Mouse (Mus musculus): ENCODE data around the gene Efhd1. TPM values are rescaled to one million over a fixed set of nuclear protein-coding genes. Genes with fewer than 3 reads are reported as not detected.

Gene Efhd1
- total RNA-seq (2014; rRNA removed) (0.54 TPM in 1 of 2 replicates, not detected in the other), polyA plus RNA-seq (2012; rRNA removed) (0.22 and 0.24 TPM in 2 replicates)

DNA sequence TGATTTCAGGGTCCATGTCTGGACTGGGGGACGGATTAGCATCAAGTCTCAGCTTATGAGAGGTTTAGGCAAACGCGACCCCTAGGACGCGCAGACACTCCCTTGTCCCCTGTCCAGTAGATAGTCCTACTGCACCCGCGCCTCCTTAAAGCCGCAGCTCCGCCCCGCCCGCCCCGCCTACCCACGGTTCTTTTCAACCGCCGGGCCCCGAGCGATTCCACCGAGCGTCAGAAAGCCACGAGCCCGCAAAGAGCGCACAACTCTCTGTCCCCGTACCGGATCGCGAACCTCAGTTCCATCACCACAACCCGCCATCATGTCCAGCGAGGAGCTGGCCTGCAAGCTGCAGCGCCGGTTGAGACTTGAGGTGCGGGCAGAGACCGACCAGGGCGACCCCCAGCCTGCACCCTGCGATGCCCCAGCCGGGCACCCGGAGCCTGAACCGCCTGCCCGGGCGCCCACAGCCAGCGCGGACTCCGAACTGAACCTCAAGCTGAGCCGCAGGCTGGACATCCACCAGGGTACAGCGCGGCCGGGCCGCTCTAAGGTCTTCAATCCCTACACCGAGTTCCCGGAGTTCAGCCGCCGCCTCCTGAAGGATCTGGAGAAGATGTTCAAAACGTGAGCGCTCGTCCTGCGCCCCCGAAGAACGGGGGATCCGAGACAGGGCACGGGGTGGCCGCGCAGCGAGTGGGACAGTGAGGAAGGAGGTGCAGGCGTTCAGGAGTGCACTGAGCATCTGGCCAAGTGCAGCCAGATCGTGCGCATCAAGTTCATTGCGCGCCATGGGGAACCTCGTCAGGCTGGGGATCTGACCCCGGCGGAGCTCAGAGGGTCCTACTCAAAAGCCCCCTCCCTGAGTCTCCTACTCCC is at the start of gene Efhd1:
Gene Efhd1, plus strand, starts transcription at position 230 of the 873 bp plus-strand sequence.
- no peak for DNase-seq (ENCODE audit: extremely low read depth, low read depth, low spot score)
- Histone ChIP-seq H3K36me3 (ENCODE audit: control insufficient read depth, insufficient read depth, low read length) (no peaks in the 10 kb centered on the region), H3K4me3 (ENCODE audit: insufficient read depth, low read depth, low read length) (peak within 1 kb of the TSS; percentile 43; the same call in 1 of the 2 replicates), H3K27ac (replicated peaks; ENCODE audit: insufficient read depth, low read depth, low read length) (no peak within 1 kb of the TSS), H3K79me2 (ENCODE audit: control insufficient read depth, insufficient read depth, low read length) (no peaks in the 10 kb centered on the region), H3K27me3 (ENCODE audit: control insufficient read depth, insufficient read depth, low read length) (peaks cover 27% of the 10 kb centered on the region; the same call in 1 of the 2 replicates), H3K9ac (ENCODE audit: low read depth, low read length) (peak within 1 kb of the TSS; percentile 2; the same call in 1 of the 2 replicates), H3K4me1 (ENCODE audit: control insufficient read depth, insufficient read depth, low read length) (no peaks in the 10 kb centered on the region; the same call in 1 of the 2 replicates)
- TF ChIP-seq POLR2A (IDR thresholded peaks at IDR 0.05; ENCODE audit: extremely low read depth, insufficient read depth, low read length): no peak
- TF ChIP-seq CTCF (IDR thresholded peaks at IDR 0.05; ENCODE audit: low read depth, low read length): no peak
- whole genome bisulfite sequencing: under 1% methylated on average over 70 of the region's 70 CpGs

DNA sequence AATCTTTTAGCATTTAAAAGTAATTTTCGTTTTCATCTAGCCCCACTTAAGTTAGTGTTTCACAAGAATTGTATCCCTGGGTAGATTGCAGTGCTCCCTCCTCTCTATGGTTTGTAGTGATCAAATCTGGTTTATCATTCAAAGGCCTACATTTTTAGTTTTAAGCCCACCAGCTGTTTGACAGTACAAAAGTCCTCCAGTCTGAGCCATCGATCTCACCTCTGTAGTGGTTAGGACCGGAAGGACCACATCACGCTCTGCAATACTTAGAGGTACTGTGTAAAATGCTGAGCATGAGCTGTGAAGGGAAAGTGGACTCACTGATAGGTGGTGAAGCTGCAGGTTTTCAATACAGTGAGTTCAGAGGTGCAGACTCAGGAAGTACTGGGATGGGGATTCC is 49.4 kb upstream of the Efhd1 start:
- Histone ChIP-seq H3K9ac (ENCODE audit: low read depth, low read length) (peak overlapping the region; percentile 71), H3K79me2 (ENCODE audit: control insufficient read depth, insufficient read depth, low read length) (peaks cover 19% of the 10 kb centered on the region; the same call in 1 of the 2 replicates), H3K27me3 (ENCODE audit: control insufficient read depth, insufficient read depth, low read length) (no peaks in the 10 kb centered on the region), H3K36me3 (ENCODE audit: control insufficient read depth, insufficient read depth, low read length) (peaks cover 13% of the 10 kb centered on the region), H3K27ac (replicated peaks; ENCODE audit: insufficient read depth, low read depth, low read length) (no peak overlapping the region), H3K4me3 (ENCODE audit: insufficient read depth, low read depth, low read length) (peak overlapping the region; percentile 82), H3K4me1 (ENCODE audit: control insufficient read depth, insufficient read depth, low read length) (peaks cover 22% of the 10 kb centered on the region)
- TF ChIP-seq POLR2A (IDR thresholded peaks at IDR 0.05; ENCODE audit: extremely low read depth, insufficient read depth, low read length): no peak
- TF ChIP-seq CTCF (IDR thresholded peaks at IDR 0.05; ENCODE audit: low read depth, low read length): no peak
- DNase-seq (ENCODE audit: extremely low read depth, low read depth, low spot score): peak; percentile 33
- WGBS: 3% methylated on average over 4 of the region's 4 CpGs

DNA sequence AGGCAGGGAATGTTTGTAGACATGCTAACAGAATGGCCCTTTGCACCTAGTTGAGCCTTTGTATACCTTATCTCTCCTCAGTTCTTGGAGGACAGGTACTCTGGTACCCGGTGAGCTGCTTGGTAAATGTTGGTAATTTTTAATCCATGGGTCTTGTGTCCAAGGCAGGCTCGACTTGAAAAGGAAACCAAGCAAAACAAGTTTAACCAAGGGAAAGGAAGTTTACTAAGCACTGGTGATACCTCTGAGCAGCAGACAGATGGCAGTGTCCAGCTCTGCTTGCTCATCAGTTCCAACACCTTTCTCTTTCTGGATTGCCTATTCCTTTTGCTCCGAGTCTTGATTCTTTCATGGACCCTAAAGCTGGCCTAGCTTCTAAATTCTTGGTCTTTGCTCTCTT is 46.2 kb upstream of the Efhd1 start:
- DNase-seq (ENCODE audit: extremely low read depth, low read depth, low spot score): peak; percentile 79
- H3K79me2 ChIP-seq (ENCODE audit: control insufficient read depth, insufficient read depth, low read length): peaks cover 19% of the 10 kb centered on the region; the same call in 1 of the 2 replicates
- WGBS: 18% methylated on average over 3 of the region's 3 CpGs

GRCm38 (mm10) chr1:87225739-87226138 is 38.4 kb upstream of the Efhd1 start:
- no peak for TF ChIP-seq POLR2A (IDR thresholded peaks at IDR 0.05; ENCODE audit: extremely low read depth, insufficient read depth, low read length)
- no peak for TF ChIP-seq CTCF (IDR thresholded peaks at IDR 0.05; ENCODE audit: low read depth, low read length)
- Histone ChIP-seq H3K9ac (ENCODE audit: low read depth, low read length) (no peak overlapping the region), H3K36me3 (ENCODE audit: control insufficient read depth, insufficient read depth, low read length) (peaks cover 80% of the 10 kb centered on the region), H3K27ac (replicated peaks; ENCODE audit: insufficient read depth, low read depth, low read length) (no peak overlapping the region), H3K4me3 (ENCODE audit: insufficient read depth, low read depth, low read length) (no peak overlapping the region), H3K27me3 (ENCODE audit: control insufficient read depth, insufficient read depth, low read length) (no peaks in the 10 kb centered on the region), H3K4me1 (ENCODE audit: control insufficient read depth, insufficient read depth, low read length) (no peaks in the 10 kb centered on the region), H3K79me2 (ENCODE audit: control insufficient read depth, insufficient read depth, low read length) (no peaks in the 10 kb centered on the region)
- no peak for DNase-seq (ENCODE audit: extremely low read depth, low read depth, low spot score)
- 96% methylated on average over 8 of the region's 8 CpGs for WGBS

More for the DNA sequence above, 46.2 kb upstream of the Efhd1 start:
- Histone ChIP-seq H3K4me1 (ENCODE audit: control insufficient read depth, insufficient read depth, low read length) (peaks cover 21% of the 10 kb centered on the region), H3K9ac (ENCODE audit: low read depth, low read length) (no peak overlapping the region), H3K27me3 (ENCODE audit: control insufficient read depth, insufficient read depth, low read length) (no peaks in the 10 kb centered on the region), H3K4me3 (ENCODE audit: insufficient read depth, low read depth, low read length) (no peak overlapping the region), H3K36me3 (ENCODE audit: control insufficient read depth, insufficient read depth, low read length) (peaks cover 43% of the 10 kb centered on the region), H3K27ac (replicated peaks; ENCODE audit: insufficient read depth, low read depth, low read length) (no peak overlapping the region)
- peak; percentile 59 for TF ChIP-seq CTCF (IDR thresholded peaks at IDR 0.05; ENCODE audit: low read depth, low read length)
- TF ChIP-seq POLR2A (IDR thresholded peaks at IDR 0.05; ENCODE audit: extremely low read depth, insufficient read depth, low read length): no peak

GRCm38 (mm10) chr1:87226409-87227159 is 37.6 kb upstream of the Efhd1 start:
- H3K9ac ChIP-seq (ENCODE audit: low read depth, low read length): no peak overlapping the region
- no peaks in the 10 kb centered on the region for H3K27me3 ChIP-seq (ENCODE audit: control insufficient read depth, insufficient read depth, low read length)
- H3K4me3 ChIP-seq (ENCODE audit: insufficient read depth, low read depth, low read length): no peak overlapping the region
- H3K4me1 ChIP-seq (ENCODE audit: control insufficient read depth, insufficient read depth, low read length): no peaks in the 10 kb centered on the region
- 100% methylated on average over 1 of the region's 1 CpGs for WGBS
- H3K27ac ChIP-seq (replicated peaks; ENCODE audit: insufficient read depth, low read depth, low read length): no peak overlapping the region
- no peak for TF ChIP-seq CTCF (IDR thresholded peaks at IDR 0.05; ENCODE audit: low read depth, low read length)
- no peak for TF ChIP-seq POLR2A (IDR thresholded peaks at IDR 0.05; ENCODE audit: extremely low read depth, insufficient read depth, low read length)
- no peaks in the 10 kb centered on the region for H3K79me2 ChIP-seq (ENCODE audit: control insufficient read depth, insufficient read depth, low read length)
- DNase-seq (ENCODE audit: extremely low read depth, low read depth, low spot score): no peak
- H3K36me3 ChIP-seq (ENCODE audit: control insufficient read depth, insufficient read depth, low read length): peaks cover 73% of the 10 kb centered on the region
